Mouse (Mus musculus): Measurements from ENCODE around the gene Tead2. TPM values are rescaled to one million over a fixed set of nuclear protein-coding genes. Genes with fewer than 3 reads are reported as not detected.

Gene Tead2
- polyA plus RNA-seq, 1 experiment, result 50.1 TPM

DNA sequence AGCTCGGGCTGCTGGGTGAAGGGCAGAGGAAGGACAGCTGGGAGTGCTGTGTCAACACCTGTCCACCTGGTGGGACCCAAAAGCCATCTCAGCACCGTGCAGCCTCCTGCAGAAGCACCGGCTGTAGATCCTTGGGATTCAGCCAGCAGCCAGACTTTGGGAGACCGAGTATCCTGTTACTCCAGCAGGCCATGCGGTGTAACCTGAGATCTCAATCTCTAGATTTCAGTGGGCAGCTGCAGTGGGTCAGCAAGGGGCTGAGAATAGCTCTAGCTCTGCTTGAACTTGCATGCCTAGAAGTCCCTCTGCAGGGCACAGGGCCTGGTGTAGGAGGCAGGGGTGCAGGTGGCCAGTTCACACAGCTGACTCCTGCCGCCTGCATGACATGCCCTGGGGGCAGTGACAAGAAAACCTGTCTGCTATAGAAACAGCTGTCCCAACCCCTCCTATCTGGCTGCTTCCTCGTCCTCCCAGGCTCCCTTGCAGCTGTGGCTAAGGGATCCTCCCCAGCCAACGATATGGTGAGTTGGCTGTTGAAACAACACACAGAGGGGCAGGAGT, 23.7 kb upstream of the Tead2 start:
- DNase-seq (ENCODE audit: low read depth), result no peak

DNA sequence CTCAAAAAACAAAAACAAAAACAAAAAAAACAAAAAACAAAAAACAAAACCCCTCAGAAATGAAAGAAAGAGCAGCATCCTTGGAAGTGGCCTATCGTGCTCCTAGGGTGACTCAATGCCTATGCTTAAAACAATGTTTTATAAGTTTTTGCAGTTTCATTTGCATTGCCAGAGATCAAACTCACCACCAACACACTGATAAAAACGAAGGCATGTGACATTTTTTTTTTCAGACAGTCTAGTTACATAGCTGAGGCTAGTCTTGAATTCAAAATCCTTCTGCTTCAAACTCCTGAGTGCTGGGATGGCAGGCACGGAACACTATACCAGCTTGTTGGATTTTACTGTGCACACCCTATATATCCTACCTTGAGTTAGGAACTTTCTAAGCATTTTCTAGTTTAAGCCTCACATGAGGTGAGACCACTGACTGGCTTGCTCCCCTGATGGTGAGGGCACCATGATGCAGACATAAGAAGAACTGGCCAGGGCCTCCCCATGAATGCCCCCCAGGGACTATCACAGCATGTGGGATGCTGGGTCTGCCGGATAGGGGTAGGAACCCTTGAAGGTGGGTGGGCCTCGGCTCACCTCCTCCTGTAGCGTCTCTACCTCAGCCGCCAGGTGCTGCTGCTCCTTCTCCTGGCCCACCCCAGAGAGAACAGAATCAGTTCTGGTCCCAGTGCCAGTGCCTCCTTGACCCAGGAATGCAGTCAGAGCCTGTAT, 22.8 kb upstream of the Tead2 start:
- DNase-seq (ENCODE audit: low read depth), result no peak

DNA sequence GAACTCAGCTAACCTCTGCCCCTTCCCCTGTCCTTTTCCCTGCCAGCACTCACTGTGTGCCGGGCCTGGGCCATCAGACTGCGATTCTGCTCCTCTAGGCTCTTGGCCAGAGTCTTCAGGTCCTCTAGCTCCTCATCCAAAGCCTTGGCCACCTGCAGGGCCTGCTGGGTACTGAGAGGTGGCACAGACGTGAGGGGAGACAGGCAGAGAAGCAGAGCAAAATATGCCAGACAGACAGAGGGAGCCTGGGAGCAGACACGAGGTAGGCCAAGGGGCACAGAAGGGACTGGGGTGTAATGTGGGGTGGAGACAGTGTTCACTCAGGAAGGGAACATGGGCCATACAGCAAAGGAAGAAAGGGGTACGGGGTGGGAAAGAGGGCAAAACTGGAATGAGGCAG, 22.1 kb upstream of the Tead2 start:
- no peak for DNase-seq (ENCODE audit: low read depth)

DNA sequence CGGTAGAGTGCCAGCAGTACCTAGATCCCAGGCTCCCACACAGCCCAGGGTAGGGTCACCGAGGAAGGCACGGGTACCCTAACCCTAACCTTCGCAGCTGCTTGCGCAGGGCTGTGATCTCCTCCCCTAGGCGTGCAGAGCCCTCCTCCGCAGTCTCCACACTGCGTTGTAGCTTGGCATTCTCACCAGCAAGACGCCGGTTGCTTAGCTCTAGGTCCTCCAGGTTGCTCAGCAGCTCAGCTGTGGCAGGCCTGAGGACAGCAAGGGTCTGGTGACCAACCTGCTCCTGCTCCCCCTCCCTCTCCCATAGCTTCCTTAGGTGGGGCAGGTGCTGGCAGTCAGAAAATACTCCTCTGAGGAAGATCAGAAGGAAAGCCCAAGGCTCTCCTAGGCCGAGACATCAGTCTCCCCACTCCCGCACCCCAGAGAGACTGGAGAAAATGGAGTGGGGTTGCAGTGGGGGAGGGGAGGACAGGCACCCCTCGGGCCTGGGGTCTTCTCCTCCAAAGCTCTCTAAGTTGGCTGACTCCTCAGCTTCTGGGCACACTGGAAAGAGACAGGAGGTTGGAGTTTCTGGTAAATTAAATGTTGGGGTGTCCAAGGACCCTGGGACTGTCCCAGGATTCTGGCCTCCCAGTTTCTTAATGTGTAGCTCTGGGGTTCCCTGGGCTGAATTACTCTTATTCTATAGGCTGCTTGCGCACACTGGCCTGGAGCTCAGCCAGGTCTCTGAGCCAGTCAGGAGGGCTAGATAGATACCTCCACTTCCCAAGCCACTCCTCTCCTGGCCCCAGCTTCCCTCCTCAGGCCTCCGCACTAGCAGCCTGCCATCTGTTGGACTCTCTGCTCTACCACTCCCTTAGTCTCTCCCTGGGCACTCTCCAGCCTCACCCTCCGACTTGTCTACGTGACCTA, 21.4 kb upstream of the Tead2 start:
- DNase-seq (ENCODE audit: low read depth), result no peak

DNA sequence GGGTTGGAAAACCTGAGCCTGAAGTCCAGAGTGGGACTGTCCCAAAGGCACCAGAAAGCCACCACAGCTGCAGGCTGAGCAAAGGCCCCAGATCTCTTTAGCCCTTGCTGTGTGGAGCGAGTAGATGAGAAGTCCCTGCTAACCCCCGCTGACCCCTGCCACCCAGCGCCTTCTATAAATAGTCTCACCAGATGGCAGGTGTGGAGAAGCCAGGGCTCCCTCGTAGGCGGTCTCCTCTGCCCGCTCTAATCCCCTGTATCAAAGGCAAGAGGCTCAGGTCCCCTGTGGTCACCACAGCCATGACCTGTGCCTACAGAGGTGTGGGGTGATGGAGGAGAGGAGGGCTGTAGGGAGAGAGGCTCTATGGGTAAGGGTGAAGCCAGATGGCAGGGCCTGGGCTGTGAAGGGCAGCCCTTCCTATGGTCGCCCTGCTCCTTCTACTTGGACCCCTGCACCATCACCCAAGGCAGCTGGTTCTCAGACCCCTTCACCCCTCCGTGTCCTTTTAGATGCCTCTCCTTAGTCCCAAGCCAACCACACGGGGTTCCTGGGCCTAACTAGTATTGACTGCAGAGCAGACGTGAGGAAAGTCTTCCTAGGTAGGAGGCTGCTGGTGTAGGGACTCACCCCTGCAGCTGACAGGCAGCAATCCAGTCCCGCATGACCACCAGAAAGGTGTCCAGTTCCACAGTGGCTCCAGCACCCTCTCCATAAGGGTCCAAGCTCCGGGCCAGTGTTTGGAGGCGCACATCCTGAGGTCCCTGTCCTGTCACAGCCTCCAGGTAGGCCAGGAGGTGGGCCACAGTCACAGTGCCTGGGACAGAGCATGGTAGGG, 20.0 kb upstream of the Tead2 start:
- no peak for DNase-seq (ENCODE audit: low read depth)

DNA sequence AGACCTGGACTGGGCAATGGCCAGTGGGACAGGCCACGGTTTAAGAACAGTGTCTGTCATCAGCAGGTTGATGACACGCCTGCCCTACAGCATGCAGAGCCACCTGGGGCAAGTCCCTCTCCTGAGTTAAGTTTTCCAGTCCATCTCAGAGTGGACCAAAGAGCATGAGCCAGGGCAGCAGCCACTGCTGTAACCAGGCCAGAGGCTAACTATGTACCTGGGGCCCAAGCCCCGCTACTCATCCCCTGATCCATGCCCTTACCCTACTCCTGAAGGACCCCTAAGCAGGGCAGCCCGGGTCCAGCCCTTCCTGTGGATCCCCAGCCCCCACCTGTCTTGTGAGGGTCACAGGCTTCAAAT, 19.4 kb upstream of the Tead2 start:
- DNase-seq (ENCODE audit: low read depth), result no peak

DNA sequence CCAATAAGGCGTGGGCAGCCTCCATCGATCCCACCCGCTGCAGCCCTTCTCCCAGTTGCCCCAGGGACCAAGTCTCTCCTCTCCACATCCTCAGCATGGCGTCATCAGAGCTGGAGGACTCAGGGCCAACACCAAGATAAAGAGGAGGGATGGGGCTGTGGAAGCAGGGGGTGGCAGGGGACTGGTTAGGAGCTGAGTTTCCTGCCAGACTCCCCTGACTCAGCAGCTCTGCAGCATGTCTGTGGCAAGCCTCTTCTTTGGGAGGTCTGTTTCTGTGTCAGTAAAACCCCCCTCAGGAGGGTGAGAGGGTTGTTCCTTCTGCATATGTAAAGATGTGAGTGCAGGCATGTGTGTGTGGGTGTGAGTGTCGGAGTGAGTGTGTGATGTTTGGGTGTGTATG, 18.6 kb upstream of the Tead2 start:
- no peak for DNase-seq (ENCODE audit: low read depth)

DNA sequence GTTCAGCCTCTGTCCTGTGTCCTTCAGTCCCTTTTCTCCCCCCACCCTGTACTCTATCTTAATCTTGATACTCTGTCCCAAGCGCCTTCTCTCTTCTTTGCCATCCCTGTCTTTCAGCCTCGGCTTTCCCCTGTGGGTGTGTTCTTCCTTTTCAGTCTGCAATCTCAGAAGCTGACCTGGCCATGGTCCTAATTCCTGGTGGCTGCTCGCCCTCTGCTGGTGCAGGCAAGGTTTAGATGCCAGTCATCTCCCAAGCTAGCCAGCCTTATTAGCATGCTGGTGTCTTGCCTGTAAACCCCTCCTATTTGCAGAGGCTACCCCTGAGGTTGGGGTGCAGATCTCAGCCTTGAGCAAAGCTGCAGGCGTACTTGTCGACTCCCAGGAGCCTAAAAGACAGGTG, 17.1 kb upstream of the Tead2 start:
- no peak for DNase-seq (ENCODE audit: low read depth)

DNA sequence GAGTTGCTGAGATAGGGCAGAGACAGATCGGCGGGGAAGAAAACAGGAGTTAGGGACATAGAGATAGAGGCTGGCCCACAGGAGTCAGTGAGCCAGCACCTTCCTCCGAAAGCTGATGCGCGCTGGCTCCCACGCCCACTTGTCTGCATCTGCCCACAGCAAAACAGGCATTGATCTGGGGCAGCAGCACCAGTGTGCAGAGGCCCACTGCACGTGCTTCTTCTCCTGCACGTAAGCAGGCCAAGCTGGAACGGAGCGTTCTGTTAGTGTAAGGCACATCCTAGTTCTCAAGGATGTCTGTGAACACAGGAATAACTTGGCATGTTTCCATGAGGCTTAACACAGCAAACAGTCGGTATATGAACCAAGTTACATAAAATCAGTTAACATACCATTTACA, 16.6 kb upstream of the Tead2 start:
- DNase-seq (ENCODE audit: low read depth), result no peak

DNA sequence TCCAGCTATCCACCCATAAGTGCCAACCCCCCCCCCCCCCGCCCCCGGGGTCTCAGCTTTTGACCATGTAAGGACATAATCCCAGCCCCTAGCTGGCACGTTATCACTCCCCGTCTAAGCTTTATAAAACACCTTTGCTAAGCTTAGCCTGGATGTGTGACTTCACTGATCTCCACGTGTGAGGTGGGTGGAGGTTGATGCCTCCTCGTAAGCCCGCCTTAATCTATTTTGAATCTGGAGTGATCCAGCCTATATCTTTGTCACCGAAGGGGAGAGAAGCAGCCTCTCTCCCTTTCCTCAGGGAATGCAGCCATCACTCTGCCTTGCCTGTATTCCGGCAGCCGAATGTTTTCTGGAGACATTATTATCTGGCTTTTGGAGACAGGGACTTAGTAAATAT, 12.9 kb upstream of the Tead2 start:
- no peak for DNase-seq (ENCODE audit: low read depth)

DNA sequence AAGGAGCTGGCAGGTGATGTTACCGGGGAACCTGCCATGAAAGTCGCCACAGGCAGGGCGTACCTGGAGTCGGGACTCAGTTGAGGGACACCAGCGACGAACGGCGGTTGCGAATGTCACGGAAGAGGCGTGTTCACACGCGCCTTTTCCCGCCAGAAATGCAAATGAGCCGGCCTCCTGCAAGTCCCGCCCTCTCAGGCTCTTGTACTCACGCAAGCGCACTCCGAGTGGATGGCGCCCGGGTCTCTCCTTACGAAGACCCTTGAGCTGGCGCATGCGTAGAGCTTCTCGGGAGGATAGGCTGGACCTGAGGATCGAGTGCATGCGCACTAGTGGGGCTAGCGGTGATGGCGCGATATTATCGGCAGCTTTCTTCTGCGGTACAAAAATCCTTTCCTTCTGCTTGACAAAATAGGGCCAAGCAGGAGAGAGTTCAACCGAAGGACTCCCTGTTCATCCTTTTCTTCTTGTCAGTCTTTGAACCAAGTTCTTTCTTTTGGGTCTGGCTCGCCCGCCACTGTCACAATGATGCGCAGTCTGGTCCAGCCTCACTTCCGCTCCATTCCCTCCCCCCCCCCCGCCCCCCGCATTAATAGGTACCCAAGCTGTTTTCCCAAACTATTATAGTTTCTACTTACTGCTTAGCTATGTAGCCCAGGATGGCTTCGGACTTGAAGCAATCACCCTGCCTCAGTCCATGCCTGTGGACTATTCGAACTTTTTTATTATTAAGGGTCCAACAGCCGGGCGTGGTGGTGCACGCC, 11.0 kb upstream of the Tead2 start, which contains the start of gene Ccdc155:
Gene Ccdc155 (minus strand): TSS at position 513 of the 764 bp plus-strand sequence.
- DNase-seq (ENCODE audit: low read depth), result no peak

DNA sequence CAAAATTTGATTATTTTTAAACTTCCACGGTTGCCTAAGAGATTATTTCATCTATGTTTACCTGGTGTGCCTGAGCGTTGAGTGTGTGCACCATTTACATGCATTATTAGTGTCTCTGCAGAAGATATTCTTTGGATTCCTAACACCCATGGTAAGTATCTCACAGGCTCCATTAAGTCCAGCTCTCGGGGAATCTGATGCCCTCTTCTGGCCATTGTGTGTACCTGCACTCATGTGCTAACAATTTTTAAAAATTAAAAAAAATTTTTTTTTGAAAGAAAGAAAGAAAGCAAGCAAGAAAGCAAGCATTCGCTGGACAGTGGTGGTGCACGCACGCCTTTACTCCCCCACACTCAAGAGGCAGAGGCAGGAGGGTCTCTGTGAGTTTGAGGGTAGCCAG, 7.3 kb upstream of the Tead2 start:
- DNase-seq (ENCODE audit: low read depth), result no peak

DNA sequence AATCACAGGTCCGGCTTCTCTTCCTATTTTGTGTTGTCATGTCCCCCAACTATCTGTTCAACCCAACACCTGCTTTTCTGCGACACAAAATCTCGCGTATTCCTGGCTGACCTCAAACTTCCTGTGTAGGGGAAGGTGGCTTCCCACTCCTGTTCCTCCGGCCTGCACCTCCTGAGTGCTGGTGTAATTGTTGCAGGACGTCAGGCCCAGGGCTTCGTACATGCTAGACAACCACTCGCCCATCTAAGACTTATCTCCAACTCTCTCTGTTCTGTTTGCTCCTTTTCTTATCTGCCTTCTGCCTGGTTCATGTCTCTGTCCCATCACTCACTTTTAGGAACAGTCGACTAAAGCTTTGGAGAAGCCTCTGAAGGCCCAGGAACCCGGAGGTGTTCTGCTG, 4.5 kb upstream of the Tead2 start:
- DNase-seq (ENCODE audit: low read depth), result no peak

DNA sequence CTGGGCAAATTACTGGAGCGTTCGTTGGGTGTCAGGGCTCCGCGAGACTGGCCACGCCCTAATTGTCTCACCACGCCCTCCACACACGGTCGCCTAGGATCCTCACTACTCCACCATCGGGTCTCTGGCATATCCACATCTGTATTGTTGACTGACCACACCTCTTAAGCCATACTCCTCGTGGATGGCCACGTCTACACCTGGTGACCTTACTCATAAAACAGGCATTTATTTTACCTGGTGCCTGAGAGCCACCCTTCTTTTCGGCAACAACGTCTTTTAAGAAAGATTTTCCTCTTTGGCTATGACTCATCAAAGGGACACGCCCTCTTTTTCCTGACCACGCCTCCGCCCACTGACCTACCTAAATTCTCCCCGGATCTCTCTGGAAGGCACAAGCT, 3.7 kb upstream of the Tead2 start, which contains the start of gene Dkkl1:
Gene Dkkl1 (minus strand): TSS at position 297 of the 401 bp plus-strand sequence.
- DNase-seq (ENCODE audit: low read depth), result no peak

DNA sequence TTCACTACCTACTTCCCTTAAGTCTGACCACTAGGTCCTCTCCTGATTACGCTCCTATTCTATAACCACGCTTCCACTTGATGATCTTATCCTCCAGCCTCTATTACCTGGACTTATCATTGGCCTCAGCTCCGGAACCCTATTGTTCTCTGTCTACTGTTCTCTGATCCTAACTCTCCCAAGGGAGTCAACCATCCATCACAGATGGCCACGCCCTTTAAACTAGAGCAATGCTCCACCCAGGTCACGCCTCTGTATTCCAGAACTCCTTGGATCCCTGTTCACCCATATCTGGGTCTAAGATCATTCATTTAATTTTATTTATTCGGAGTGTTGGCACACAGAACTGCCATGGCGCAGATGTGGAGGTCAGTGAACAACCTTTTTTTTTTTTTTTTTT, 3.2 kb upstream of the Tead2 start:
- no peak for DNase-seq (ENCODE audit: low read depth)

DNA sequence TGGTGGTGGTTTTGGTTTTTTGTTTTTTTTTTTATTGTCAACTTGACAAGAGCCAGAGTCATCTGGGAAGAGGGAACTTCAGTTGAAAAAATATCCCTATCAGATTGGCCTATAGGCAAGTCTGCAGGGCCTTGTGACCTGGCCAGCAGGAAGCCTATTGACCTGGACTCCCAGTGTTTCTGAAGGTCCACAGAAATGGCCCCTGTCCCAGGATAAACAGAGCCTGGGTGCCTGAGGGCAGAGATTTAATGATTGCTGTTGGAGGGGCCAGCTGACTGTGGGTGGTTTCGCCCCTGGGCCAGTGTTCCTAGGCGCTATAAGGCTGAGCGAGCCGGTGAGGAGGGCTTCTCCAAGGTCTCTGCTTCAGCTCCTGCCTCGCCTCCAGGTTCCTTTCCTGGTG, 1.8 kb upstream of the Tead2 start:
- no peak for DNase-seq (ENCODE audit: low read depth)

DNA sequence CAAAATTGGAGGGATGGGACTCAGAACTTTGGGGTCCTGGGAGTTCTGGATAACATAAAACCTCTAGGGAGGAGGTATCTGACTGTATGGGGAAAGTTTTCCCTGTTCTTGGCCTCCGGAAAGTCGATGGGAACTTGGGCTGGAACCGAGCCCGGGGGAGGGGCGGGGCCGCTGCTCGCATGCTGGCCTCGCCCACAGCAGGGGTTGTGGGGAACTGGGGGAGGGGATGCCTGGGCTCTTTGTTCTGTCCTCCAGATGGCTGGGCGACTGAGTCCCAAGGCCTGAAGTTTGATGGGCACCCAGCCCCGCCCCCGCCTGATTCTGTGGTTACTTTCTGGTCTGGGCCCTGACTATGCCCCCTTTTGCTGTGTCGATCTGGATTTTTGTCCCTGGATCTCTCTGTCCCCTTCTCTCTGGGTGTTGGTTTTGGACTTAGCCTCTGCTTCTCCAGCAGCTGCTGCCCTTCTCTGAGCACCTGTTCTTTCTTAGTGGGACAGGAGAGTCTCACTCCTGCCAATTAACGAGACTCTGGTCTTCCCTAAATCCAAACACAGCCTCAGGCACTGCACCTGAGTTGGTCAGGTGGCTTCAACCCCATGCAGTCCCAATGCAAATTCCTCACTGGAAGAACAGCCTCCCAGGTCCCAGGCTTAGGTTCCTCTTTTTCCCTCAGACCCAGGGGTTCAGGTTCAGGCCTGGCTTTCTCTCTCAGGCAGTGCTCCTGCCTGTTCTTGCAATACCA, 1.1 kb downstream of the Tead2 start:
- no peak for DNase-seq (ENCODE audit: low read depth)

DNA sequence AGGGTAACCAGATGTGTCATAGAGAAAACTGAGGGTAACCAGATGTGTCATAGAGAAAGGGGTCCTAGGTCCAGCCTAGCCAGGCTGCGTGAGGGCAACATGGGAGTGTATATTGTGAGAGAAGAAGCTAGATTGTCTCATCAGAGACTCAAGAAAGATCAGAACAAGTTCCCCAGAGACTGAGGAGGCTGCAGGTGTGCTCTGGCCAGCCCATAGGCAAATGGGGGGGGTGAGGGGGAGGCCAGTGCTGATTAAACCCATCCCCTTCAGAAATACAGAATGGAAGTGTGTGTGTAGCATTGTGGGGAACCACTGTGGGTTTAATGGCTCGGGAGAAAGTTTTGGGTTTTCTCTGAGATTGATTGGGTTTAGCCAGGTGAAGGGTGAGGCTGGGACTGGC, 6.1 kb downstream of the Tead2 start:
- no peak for DNase-seq (ENCODE audit: low read depth)

DNA sequence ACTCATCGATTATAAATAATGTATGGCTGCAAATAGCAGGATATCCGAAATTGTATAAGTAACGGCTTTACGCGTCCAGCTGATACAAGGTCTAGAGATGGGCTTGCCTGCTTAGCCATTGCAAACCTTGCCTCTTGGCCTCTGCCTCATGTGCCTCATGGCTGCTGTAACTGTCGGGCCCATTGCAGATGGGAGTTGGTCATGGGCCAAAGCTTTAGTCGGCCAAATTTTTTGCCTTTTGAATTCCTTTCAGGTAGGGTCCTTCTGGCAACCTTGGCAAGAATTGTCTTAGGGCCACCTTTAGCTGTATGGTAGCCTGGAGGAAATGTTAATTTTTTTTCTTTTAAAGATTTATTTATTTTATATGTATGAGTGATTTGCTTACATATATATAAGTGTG, 9.3 kb downstream of the Tead2 start:
- DNase-seq (ENCODE audit: low read depth), result no peak

DNA sequence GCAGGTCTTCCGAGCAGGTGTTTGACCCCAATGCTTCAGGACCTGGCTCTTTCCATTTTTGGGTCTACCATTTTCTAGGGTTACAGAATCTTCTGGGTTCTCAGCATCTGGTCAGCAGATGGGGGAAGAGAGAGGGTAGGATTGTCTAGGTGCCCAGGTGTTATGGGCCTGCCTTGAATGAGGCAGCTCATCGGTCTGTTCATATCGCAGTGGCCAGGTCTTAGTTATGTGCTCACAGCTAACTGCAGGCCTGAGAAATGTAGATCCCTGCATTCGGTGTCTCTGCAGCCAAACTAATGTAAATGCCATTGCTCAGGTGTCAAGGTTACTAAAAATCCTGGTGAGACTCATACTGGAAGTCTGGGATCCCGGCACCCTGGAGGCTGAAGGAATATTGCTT, 10.9 kb downstream of the Tead2 start:
- no peak for DNase-seq (ENCODE audit: low read depth)

Data from gonadal fat pad, adult 2 months (tissue).